Mouse (Mus musculus) brain, embryonic 14.5 days (tissue): ENCODE measurements around the gene Tnxb. TPM values are rescaled to one million over a fixed set of nuclear protein-coding genes. Genes with fewer than 3 reads are reported as not detected.
A peak's percentile ranks its signal among the peaks of the same experiment; 100 is the strongest.

ENCODE experiments used
- DNase-seq: peaks from one replicate; pipeline ENCODE4 v3.0.0-alpha.2; 2011; ENCODE audit warnings: low read depth
- CTCF ChIP-seq: fragments of 200-500 bp; IDR thresholded peaks from 2 replicates; pipeline ENCODE4 v1.5.1; 2012; ENCODE audit warnings: inconsistent platforms, mild to moderate bottlenecking, moderate library complexity, borderline replicate concordance; ENCODE audit not compliant: insufficient read depth, insufficient read length; ENCODE audit errors: extremely low read depth
- POLR2A ChIP-seq: fragments of 200-500 bp; IDR thresholded peaks from 2 replicates; pipeline ENCODE4 v1.6.1; 2012; ENCODE audit warnings: mild to moderate bottlenecking, inconsistent platforms, borderline replicate concordance; ENCODE audit not compliant: poor library complexity, insufficient read depth, insufficient read length, severe bottlenecking; ENCODE audit errors: extremely low read depth
- polyA plus RNA-seq: library from polyadenylated mRNA; depleted of rRNA; stranded (reverse); fragments of >200 nt; gene quantifications from 2 replicates; pipeline ENCODE4 v1.2.3, GENCODE M21; 2012

The Tnxb gene
- polyA plus RNA-seq, 1 experiment = 0.70 TPM

GRCm38 (mm10) chr17:34629796-34630603, 40.3 kb upstream of the Tnxb start:
- no peak for TF ChIP-seq CTCF
- no peak for TF ChIP-seq POLR2A
- no peak for DNase-seq

GRCm38 (mm10) chr17:34630761-34631301, 39.5 kb upstream of the Tnxb start:
- TF ChIP-seq CTCF (no peak), POLR2A (no peak)
- no peak for DNase-seq

GRCm38 (mm10) chr17:34631647-34632046, 38.7 kb upstream of the Tnxb start:
- no peak for DNase-seq
- TF ChIP-seq POLR2A = no peak
- TF ChIP-seq CTCF = no peak

GRCm38 (mm10) chr17:34632261-34632691, 38.1 kb upstream of the Tnxb start:
- peak; percentile 64 for DNase-seq
- TF ChIP-seq CTCF (no peak), POLR2A (no peak)

GRCm38 (mm10) chr17:34635671-34636070, 34.7 kb upstream of the Tnxb start:
- TF ChIP-seq CTCF (no peak), POLR2A (no peak)
- DNase-seq = no peak

GRCm38 (mm10) chr17:34637459-34637858, 32.9 kb upstream of the Tnxb start:
- DNase-seq = no peak
- TF ChIP-seq POLR2A (no peak), CTCF (no peak)

- TF ChIP-seq CTCF = no peak
- TF ChIP-seq POLR2A = no peak
- no peak for DNase-seq
Observed at GRCm38 (mm10) chr17:34639461-34640255, 30.7 kb upstream of the Tnxb start.

GRCm38 (mm10) chr17:34640778-34641601, 29.3 kb upstream of the Tnxb start:
- peak; percentile 85 for DNase-seq
- TF ChIP-seq CTCF (no peak), POLR2A (no peak)

- DNase-seq = no peak
- TF ChIP-seq POLR2A (no peak), CTCF (no peak)
Observed at GRCm38 (mm10) chr17:34641945-34642344, 28.4 kb upstream of the Tnxb start.

GRCm38 (mm10) chr17:34643379-34643778, 27.0 kb upstream of the Tnxb start:
- DNase-seq = no peak
- TF ChIP-seq CTCF (no peak), POLR2A (no peak)
